In genomic region chrX:109013283-109013682, GRCm38 (mm10) we compare ENCODE assay signal across 8 mouse cellular contexts. TPM values are rescaled to one million over a fixed set of nuclear protein-coding genes. Genes with fewer than 3 reads are reported as not detected.
DNase-seq lines count a peak whose midpoint lies in the region; ATAC-seq and TF ChIP-seq lines count a peak whose summit lies in the region.

Hmgn5 (minus strand) TSS chrX:109013404.

- peak within 1 kb of the TSS; percentile 52 for H3K4me3 ChIP-seq in forebrain, embryonic 15.5 days
- peak within 1 kb of the TSS; percentile 70 for H3K4me3 ChIP-seq in layer of hippocampus, adult 2 months
- H3K4me3 ChIP-seq in lung, embryonic 14.5 days (ENCODE audit: low read depth, low read length), result peak within 1 kb of the TSS; percentile 46
- peak within 1 kb of the TSS; percentile 54 for H3K4me3 ChIP-seq in olfactory bulb, adult 2 months (ENCODE audit: insufficient read depth, low read depth, low read length)
- H3K4me3 ChIP-seq in thymus, adult 2 months (ENCODE audit: control insufficient read depth, insufficient read depth, low read length), result peak within 1 kb of the TSS; percentile 69

- peak within 1 kb of the TSS; percentile 81 for H3K27ac ChIP-seq in forebrain, embryonic 15.5 days (replicated peaks)
- peak within 1 kb of the TSS; percentile 83 for H3K27ac ChIP-seq in layer of hippocampus, adult 2 months
- peak within 1 kb of the TSS; percentile 77 for H3K27ac ChIP-seq in lung, embryonic 14.5 days (ENCODE audit: low read depth)
- H3K27ac ChIP-seq in olfactory bulb, adult 2 months (ENCODE audit: insufficient read depth, low read depth, low read length), result no peak within 1 kb of the TSS
- H3K27ac ChIP-seq in thymus, adult 2 months (ENCODE audit: control insufficient read depth, insufficient read depth, low read length), result peak within 1 kb of the TSS; percentile 87

- H3K4me1 ChIP-seq in forebrain, embryonic 15.5 days, result no peaks in the 10 kb centered on the region
- H3K4me1 ChIP-seq in lung, embryonic 14.5 days (ENCODE audit: insufficient read depth), result no peaks in the 10 kb centered on the region
- no peaks in the 10 kb centered on the region for H3K4me1 ChIP-seq in olfactory bulb, adult 2 months (ENCODE audit: control insufficient read depth, insufficient read depth, low read length)
- H3K4me1 ChIP-seq in thymus, adult 2 months (replicated peaks; ENCODE audit: control insufficient read depth, insufficient read depth, low read length), result no peaks in the 10 kb centered on the region

- no peaks in the 10 kb centered on the region for H3K36me3 ChIP-seq in forebrain, embryonic 15.5 days
- H3K36me3 ChIP-seq in lung, embryonic 14.5 days (ENCODE audit: insufficient read depth), result no peaks in the 10 kb centered on the region
- no peaks in the 10 kb centered on the region for H3K36me3 ChIP-seq in thymus, adult 2 months (ENCODE audit: control insufficient read depth, insufficient read depth, low read length)

- DNase-seq in ES-CJ7 (ENCODE audit: low read depth, low spot score), result peak; percentile 91
- DNase-seq in cerebellum, adult 11 months, result peak; percentile 84
- peak; percentile 86 for DNase-seq in heart, postnatal 25 days (ENCODE audit: low spot score)
- DNase-seq in layer of hippocampus, adult 2 months (ENCODE audit: low spot score in 2 of 2), result peak; percentile 83 to 89
- DNase-seq in lung, embryonic 14.5 days, result peak; percentile 95
- peak; percentile 90 for DNase-seq in thymus, adult 2 months

- ATAC-seq in forebrain, embryonic 15.5 days (replicated peaks), result peak; percentile 99
- peak; percentile 99 for ATAC-seq in lung, embryonic 14.5 days (ENCODE audit: insufficient read depth)

- TF ChIP-seq CTCF in layer of hippocampus, adult 2 months (conservative IDR thresholded peaks at IDR 0.05), result no peak
- TF ChIP-seq CTCF in lung, embryonic 14.5 days (IDR thresholded peaks at IDR 0.05; ENCODE audit: low read depth), result no peak
- no peak for TF ChIP-seq CTCF in olfactory bulb, adult 2 months (IDR thresholded peaks at IDR 0.05; ENCODE audit: insufficient read depth, low read depth, low read length)
- no peak for TF ChIP-seq CTCF in thymus, adult 2 months (IDR thresholded peaks at IDR 0.05; ENCODE audit: borderline replicate concordance, control insufficient read depth, extremely low read depth, insufficient read depth, low read length, poor library complexity)

- no peaks in the 10 kb centered on the region for H3K9me3 ChIP-seq in forebrain, embryonic 15.5 days
- H3K9me3 ChIP-seq in lung, embryonic 14.5 days (ENCODE audit: low read depth, low read length), result no peaks in the 10 kb centered on the region

- peak within 1 kb of the TSS; percentile 32; the same call in 1 of the 2 replicates for H3K9ac ChIP-seq in forebrain, embryonic 15.5 days (replicated peaks)
- H3K9ac ChIP-seq in lung, embryonic 14.5 days, result peak within 1 kb of the TSS; percentile 55

- peak within 1 kb of the TSS; percentile 52 for H3K4me2 ChIP-seq in forebrain, embryonic 15.5 days (replicated peaks)
- H3K4me2 ChIP-seq in lung, embryonic 14.5 days, result peak within 1 kb of the TSS; percentile 63

- intact Hi-C loops in heart, postnatal 25 days (cut with DNase I), result loop anchor here (5.0 kb wide), 3 partner anchors 84 to 224 kb away; partner anchors contain the start of genes Brwd3 and Sh3bgrl

- H3K27me3 ChIP-seq in forebrain, embryonic 15.5 days, result no peaks in the 10 kb centered on the region
- no peaks in the 10 kb centered on the region for H3K27me3 ChIP-seq in lung, embryonic 14.5 days (ENCODE audit: insufficient read depth, low read length)
- no peaks in the 10 kb centered on the region for H3K27me3 ChIP-seq in thymus, adult 2 months (ENCODE audit: control insufficient read depth, insufficient read depth, low read length)

- TF ChIP-seq POLR2A in olfactory bulb, adult 2 months (IDR thresholded peaks at IDR 0.05; ENCODE audit: insufficient read depth, low read depth, low read length), result no peak
- TF ChIP-seq POLR2A in thymus, adult 2 months (IDR thresholded peaks at IDR 0.05; ENCODE audit: control insufficient read depth, extremely low read depth, insufficient read depth, low read length, poor library complexity), result no peak

- 18% methylated on average over 25 of the region's 25 CpGs for WGBS in forebrain, embryonic 15.5 days
- WGBS in lung, embryonic 14.5 days, result 10% methylated on average over 25 of the region's 25 CpGs
- 25% methylated on average over 25 of the region's 25 CpGs for WGBS in olfactory bulb, adult 2 months
- under 1% methylated on average over 25 of the region's 25 CpGs for WGBS in thymus, adult 2 months

RNA-seq across cellular contexts. Expression of gene Hmgn5, which starts in this region (rescaled TPM):
- polyA plus RNA-seq in forebrain, embryonic 15.5 days (2015; fragmentation: Nextera tagmentation; extraction: Ambion mirVana), result 19.7 and 21.0 TPM in 2 replicates
- 1 to 10 TPM; 8.2 to 9.3 TPM for total RNA-seq in heart, postnatal 25 days (2021)
- total RNA-seq in layer of hippocampus, adult 2 months (2021), result 10 to 100 TPM in 1 of 2 experiments, 1 to 10 TPM in 1; 9.1 to 10.4 TPM
- 31.3 and 34.0 TPM in 2 replicates for polyA plus RNA-seq in lung, embryonic 14.5 days (2014; fragmentation: Nextera tagmentation; extraction: Ambion mirVana)
- not detected in 2 replicates for polyA plus RNA-seq in olfactory bulb, adult 2 months (2012; ENCODE audit: insufficient read depth, insufficient read length, low replicate concordance, missing spikeins)
- polyA plus RNA-seq in thymus, adult 2 months (2012; rRNA removed), result 0.78 and 0.82 TPM in 2 replicates

Comparison
In these comparisons a context has a peak if more than half of its experiments do, and no peak if none do; other contexts are left out.
1. RNA of gene Hmgn5 (polyA plus RNA-seq): 31.3 to 34.0 TPM in lung, embryonic 14.5 days and 19.7 to 21.0 TPM in forebrain, embryonic 15.5 days; 0.78 to 0.82 TPM in thymus, adult 2 months and not detected in olfactory bulb, adult 2 months; every median in the first group is over 10 times any median in the second.
2. Peak in DNase-seq, H3K4me3 ChIP-seq and H3K27ac ChIP-seq in thymus, adult 2 months; RNA of the gene not detected or under 1 TPM.
3. Peak in every context shown above with its lines, with median percentiles within 50 percentile points of each other: DNase-seq and H3K4me3 ChIP-seq.